Mouse (Mus musculus) cerebellum, postnatal 36 days (tissue): ENCODE results near the gene Asb2.
A peak's percentile ranks its signal among the peaks of the same experiment; 100 is the strongest.

Source experiments
- DNase-seq, 2 experiments: peaks; one replicate each; pipeline ENCODE4 v3.0.0; 2021 to 2022; ENCODE audit warnings: mixed read lengths in 2 of 2

Asb2 gene

DNA sequence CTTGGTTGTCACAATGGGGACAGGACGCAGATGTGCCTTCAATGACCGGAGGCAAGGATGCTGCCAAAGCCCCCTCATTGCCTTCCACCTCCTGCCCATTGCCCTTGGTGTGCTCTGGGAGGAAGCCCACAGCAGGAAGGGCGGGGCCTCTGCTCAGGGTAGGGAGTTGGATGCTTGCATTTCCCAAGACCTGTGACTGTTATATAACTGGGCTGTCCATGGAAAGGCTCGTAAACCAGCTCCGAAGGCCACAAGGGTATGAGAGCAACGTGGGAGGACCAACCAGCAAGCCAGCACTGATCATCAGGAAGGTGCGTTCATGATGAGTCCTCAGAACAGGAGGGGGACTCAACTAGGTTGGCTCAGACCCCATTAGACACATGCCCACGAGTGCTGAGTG lies 5.0 kb upstream of the Asb2 start:
- DNase-seq = no peak

DNA sequence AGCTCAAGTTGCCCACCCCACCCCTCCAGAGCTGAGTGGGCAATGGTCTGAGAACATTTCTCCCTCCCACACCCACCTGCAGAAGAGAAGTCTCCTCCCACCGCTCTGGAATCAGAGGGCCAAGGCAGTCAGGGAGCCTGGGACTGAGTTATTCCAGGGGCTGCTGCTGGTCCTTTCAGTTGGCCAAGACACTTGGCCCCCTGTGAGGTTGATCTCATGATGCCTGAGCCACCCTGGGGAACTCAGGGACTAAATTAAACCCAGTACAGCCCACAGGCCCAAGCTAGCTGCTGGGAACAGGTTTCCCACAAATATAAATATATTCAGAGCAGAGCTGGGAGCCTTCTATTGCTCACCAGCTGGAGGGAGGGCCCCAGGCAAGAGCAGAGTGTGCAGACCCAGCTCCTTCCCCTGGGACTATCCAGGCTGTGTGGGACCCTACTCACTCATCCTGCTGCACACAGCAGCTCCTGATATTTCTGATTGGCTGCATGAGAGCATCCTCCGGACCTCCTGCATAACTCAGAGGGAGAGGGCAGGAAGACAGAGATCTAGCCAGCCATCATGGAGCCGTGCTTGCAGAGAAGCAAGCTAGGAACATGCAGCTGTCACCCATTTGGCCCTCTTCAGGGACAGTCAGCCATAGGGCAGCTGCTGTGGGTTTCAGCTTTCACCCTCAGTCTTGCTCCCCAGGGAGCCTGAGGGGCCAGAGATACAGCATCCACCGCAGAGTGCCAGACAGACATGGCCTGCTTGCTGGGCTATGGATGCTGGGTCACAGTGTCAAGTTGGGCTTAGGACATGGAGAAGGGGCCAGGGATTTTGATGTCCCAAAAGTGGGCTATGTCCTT lies 3.4 kb upstream of the Asb2 start:
- no peak for DNase-seq

DNA sequence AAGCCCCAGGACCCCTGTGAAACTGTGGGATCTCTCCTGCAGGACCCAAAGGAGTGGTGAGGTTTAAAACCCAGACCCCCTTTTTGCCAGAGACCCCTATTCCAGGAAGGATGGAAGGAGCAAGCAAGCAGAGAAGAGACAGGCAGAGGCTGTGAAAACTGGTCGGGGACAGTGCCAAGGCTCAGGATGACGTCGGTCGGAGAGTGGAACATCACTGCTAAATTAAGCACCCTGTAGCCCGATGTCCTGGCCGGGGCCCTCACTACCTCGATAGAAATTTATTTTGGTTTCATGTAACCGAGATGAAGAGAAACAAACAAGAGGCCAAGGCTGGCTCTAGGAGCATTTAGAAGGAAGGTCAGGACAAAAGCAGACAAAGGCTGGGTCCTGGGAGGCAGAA lies 2.4 kb upstream of the Asb2 start:
- DNase-seq = no peak

DNA sequence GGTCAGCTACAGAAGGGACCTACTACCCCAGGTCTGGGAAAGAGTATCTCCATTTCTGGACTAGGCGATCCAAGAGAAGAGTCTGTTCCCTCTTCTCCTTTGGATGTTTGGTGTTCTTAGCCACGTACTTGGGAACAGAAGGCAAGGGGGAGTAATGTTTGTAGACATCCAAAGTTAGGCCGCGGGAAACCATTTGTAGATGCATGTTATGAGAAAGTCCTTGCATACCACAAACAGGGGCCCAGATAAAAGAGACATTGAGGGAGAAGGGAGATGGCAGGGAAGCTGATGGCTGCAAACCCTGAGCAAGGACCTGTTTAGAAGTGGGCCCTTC lies 581 bp upstream of the Asb2 start:
- DNase-seq = no peak

DNA sequence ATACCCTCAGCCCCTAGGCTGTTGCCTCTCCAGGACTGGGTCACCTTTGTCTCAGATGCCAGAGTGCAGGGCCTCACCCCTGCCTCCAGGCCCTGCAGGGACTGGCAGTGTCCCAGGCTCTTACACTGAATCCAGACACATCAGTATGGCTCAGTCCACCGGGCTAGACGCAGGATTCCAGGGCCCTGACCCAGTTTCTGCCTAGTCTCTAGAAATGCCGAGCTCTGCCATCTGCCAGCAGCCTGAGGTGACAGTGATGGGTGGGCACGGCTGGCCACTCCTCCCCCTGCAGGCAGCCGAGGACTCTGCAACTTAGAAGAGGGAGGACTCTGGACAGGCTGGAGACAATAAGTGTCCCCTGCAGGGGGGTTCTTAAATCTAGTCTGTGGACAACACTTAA lies 2.3 kb downstream of the Asb2 start:
- DNase-seq = peak; percentile 64 to 67

DNA sequence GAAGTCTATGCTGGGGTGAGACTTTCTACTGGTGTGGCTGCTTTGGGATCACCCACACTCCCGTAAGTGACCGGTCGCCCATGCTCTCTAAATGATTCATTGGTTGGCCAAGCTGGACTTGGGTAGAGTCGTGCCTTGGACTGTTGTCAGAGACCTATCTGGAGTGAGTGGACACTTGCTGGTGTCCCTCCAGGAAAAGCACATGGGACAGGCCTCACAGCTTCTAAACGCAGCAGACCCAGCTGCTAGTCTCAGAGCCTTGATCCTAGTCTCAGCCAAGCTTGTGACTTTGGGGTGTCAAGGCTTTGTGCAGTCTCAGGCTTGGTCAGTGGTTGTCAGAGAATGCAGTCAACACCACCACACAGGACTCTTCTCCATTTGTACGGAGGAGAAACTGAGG lies 3.1 kb downstream of the Asb2 start:
- DNase-seq = no peak

DNA sequence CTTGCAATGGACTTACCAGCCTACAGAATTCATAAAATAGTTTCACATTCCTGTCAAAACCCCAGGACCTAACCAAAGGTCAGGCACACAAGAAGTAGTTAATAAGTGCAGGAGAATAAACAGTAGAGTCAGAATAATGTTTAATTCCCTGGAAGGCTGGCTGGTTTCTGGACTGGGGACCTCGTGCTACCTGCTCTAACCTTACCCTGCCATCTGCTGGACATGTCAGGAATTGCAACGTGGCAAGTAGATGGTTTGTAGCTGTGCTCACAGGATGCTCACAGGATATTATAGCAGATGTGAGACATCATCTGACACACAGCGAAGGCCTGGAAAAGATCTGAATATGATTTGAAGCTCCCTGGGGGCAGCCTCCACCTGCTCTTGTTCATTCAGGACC lies 7.3 kb downstream of the Asb2 start:
- DNase-seq = peak; percentile 80 to 86

DNA sequence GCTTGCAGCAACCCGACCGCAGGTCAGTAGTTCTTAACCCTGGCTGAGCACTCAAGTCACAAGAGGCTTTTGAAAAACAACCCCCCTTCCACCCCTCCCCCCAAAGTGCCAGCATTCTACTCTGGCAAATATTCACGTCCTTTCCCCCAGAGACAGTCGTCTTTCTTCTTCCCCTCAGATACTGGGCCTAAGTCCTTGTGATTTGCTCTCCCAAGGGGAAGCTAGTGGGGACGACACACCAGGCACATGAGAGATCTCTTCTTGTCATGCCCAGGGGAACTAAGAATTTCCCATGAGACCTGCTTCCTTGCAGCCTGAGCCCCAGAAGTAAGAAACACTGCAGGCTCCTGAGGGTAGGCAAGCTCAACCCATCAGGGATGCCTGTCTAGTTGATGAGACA lies 8.4 kb downstream of the Asb2 start:
- DNase-seq = no peak

DNA sequence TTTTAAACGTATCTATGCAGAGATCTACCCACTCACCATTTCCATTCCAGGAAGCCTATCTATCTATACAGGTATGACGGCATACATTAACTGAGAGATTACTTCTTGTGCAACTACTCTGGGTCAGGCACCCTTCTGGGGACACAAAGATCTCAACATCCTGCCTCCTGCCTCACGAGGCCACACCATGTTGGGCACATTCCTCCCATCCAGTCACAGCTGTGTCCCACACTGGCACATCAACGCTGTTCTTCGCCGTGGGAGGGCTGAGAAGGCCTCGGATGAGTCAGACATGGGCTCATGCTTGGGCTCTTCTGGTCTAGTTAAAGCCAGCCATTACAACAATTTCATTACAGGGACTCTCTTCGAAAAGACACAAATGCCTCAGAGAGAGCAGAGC lies 8.9 kb downstream of the Asb2 start:
- DNase-seq = no peak

DNA sequence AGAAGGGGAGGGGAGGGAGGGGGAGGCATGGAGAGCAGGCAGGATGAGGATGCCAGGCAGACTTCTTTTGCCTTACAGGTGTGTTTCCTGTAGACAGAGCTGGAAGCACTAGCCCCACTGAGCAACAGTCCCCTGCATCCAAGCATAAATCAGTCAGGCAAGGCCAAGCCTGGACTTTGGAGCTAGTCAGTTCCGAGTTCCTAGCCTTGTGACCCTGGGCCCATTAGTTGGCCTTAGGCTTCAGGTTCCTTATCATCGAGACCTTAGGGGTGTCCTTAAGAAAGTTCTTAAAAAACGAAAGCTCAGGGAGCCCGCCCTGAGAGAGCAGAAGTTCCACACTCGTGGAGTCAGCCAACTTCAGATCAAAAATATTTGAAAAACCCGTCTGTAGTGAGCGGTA lies 10.9 kb downstream of the Asb2 start:
- no peak for DNase-seq

DNA sequence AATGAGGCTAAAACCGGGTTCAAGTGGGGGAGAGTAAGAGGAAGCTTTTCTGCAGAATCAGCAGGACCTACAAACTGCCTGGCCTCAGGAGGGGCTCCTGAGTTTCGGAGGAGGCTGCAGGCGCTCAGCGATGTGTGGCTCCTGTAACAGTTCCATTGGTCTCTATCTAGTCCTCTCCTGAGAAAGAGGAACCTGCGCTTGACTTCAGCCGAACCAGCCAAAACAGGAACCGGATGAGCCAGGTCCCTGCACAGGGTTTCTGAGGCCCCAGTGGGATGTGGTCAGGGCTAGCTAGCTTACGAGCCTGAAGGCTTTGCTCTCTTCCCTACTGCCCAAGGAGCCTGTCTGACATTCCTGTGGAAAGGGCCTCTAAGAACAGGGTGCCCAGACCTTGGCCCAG lies 12.3 kb downstream of the Asb2 start:
- no peak for DNase-seq

DNA sequence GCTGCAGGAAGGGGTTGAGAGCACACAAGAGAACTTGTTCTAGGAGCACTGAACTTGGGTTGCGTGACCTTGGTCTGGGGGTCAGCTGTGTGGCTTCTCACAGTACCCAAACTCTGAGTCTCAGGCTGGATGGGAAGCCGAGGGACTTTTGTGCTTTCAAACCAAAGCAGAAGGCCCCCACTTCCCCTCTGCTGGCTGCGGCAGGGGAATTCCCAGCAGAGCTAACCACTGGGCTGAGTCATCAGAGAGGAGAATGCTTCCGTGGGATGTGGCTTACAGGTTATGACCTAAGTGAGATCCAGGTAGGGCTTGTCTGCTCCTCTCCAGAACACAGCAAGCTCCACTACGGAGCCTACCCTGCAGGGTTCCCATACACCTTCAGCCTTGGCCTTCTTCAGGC lies 14.6 kb downstream of the Asb2 start:
- DNase-seq = no peak

DNA sequence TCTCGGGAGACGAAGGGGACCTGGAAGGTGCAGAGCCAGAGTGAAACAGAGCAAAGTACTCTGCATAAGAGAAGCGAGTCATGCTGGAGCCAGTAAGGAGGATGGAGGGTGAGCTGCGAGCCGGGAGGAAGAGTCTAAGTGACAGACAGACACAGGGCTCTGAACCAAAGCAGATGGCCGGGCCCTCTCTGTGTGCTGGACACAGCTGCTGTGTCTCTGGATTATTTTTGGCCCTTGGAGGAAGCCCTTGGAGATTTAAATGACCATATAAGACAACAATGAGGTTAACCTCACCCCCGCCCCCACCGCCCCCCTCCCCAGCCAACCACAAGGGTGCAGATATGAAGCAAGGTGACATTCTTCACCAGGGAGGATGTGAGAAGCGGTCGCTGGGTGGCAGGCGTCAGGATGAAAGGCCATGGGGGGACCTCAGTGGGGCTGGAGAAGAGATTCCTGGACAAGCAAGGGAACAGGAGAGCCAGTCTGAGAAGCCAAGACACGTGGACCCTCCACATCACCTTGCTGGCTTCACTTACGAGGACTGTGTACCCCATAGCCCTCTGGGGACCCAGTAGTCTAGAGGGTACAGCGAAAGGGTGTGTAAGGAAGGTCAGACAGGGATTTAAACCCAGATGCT lies 17.5 kb downstream of the Asb2 start:
- no peak for DNase-seq

DNA sequence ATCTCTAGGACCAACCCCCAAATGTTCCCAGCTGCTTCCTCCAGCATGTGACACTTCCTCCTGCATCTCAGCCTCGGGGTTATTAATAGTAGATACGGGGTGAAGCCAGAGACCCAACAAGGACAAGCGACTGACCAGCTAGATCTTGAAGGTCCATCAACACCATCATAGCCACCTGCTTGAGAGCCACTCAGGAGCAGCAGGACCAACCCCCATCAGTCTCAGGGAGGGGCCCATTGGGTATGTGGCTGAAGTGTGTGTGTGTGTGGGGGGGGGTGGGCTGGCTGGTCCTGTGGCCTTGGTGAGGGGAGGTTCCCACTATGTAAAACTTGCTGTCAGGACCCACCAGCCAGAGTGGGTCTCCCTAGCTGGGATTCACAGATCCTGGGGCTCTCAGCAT lies 19.0 kb downstream of the Asb2 start:
- DNase-seq = no peak

DNA sequence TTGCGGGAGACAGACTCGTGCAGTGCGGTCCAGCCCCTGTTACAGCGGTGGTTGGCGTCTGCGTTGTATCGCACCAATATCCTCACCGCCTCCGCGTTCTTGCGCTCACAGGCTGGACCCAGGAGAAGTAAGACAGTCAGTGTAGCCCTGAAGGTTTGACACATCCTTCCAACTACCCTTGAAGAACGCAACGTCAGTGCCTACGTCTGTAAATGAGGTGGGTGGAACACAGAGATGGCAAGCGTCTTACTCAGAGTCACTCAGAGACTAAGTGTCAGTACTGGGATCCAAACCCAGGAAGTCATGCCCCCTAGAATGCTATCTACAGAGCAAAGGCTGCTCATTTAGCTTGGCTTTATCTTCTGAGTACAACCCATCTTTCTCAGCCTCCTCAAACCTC lies 22.4 kb downstream of the Asb2 start:
- DNase-seq = no peak

DNA sequence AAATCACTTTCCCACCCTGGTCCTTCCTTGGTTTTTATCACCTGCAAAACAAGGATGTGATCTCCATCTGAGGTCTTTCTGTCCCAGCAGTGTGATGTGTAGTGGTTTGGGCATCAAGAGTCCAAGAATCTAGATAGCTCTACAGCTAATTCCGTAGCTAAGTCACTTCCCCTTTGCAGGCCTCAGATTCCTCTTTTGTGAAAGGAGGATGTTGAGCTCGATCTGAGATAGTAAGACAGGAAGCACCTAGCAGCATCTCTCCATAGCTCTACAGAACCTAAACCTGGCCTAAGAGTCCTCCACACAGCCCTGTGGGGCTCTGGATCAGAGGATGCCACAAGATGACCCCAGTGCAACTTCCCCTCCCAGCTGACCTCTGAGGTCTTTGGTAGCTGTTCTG lies 22.9 kb downstream of the Asb2 start:
- DNase-seq = no peak

DNA sequence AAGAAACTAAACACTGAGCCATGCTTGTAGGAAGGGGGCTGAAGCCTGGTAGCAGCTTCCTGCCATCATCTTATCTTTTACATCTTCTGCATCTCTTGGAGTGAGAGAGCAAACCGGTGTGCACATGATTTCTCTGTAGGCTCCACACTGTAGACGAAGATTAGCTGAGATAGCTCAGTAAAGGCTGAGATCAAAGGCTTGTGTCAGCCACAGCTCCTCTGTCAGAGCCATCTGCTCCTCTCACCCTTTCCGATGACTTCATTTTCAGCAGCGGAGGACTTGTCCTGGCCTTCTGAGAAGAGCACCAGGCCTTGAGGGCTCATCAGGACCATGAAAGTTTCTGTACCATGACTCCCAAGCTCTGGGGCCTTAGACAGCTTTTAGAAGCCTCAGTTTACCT lies 24.3 kb downstream of the Asb2 start:
- DNase-seq = no peak

DNA sequence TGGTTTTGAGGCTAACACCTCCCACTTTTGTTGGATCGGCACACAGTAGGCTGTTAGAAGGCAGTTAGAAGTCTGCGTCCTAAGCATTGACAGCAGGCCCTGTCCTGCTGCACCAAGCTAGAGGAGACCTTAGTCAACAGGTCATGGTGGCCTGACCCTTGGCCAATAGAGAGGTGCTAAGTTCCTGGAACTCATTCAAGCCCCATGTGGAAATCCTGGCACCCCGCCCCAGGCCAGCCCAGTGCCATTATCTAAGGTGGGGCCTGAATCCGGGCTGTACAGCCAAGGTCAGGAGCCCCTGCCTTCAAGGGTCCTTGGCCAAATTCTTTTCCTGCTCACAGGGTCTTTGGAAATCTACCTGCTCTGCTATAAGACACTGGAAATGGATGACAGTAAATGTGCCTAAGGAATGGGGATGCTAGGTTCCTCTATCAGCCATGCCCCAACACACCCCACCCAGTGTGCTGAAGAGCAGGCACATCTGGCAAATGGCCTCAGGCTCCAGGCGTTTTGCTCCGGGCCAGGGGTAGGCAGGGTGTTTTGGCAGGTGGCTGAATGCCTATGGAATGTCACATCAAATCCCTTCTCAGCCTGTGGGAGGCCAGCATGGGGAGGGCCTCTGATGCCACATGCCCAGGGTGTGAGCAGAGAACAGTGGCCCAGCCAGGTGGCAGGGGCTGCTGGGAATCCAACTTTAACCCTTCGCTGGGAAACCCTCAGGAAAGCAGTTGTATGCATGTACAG lies 27.2 kb downstream of the Asb2 start:
- DNase-seq = no peak

DNA sequence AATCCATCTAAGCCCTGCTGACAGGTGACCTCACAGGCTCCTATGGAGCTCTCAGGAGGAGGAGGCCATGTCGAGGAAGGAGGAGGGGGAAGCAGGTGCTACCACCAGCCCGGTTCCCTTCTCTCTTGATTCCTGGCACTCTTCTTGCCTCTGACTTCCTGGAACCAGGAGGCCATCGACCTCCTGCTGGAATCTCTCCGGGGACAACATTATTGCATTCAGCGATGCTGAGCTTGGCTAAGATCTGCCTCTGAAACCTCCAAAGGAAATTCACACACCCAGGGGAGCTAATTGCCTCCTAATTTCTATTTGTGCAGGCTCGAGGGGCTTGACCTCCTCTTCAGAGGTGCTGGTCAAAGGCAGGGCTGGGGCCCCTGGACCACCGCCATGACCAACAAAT lies 28.7 kb downstream of the Asb2 start:
- DNase-seq = no peak

DNA sequence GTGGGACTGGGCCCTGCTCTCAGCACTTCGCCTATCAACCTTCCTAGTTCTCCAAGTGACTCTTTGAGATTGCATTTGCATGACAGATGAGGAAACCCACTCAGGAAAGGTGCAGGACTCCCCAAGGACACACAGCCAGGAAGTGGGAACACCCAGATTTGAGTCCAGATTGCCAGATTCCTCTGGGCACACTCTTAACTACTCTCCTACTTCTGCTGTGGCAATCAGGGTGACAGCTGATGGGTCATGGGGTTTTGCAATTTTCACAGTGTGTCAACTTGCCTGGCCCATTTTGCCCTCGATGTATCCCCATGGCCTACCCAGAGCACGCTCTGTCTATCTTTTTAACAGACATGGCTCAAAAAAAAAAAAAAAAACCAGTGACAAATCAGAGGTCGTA lies 29.2 kb downstream of the Asb2 start:
- no peak for DNase-seq

DNA sequence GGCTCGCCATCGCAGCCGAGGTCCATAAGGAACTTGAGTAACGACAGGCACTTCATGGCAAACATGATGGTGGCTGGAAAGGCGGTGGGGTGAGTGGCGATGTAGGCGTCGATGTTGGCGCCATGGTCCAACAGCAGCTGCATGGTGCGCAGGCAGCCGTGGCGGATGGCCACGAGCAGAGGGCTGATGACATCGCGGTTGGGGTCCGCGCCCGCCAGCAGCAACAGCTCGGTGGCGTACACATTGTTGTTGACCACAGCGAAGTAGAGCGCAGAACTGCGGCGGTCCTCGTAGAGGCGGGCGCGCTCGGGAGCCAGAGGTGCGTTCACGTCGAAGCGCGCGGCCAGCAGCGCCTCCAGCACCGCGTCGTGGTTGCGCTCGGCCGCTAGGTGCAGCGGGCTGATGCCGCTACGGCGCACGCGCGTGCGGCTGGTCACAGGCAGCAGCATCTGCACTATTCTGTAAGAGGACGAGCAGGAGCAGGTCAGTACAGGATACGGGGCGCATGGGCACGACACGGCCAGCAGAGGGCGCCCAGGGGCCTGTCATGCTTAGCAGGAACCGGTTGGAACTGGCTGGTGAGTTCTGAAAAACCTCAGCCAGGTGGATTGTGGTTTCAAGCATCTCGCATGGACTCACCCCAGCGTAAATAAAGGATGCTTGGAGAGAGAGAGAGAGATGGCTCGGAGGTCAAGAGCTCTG lies 30.5 kb downstream of the Asb2 start:
- peak; percentile 83 to 86 for DNase-seq

DNA sequence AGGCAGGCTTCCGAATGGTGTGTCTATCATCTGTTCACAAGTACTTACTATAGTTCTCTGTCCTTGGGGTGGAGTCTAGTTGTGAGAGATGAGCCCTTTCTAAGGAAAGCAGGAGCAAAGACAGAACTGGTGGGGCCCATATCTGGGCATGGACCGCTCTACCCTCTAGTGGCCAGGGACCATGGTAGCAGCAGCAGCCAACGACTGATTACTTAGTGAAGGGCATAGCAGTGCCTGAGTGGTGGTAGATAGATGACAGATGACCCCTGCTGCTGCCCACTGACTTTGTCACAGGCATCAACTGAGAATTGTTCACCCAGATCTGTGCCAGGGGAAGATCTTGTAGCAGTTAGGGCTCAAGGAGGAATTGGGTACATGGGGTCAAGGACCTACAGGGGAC lies 33.0 kb downstream of the Asb2 start:
- DNase-seq = no peak

DNA sequence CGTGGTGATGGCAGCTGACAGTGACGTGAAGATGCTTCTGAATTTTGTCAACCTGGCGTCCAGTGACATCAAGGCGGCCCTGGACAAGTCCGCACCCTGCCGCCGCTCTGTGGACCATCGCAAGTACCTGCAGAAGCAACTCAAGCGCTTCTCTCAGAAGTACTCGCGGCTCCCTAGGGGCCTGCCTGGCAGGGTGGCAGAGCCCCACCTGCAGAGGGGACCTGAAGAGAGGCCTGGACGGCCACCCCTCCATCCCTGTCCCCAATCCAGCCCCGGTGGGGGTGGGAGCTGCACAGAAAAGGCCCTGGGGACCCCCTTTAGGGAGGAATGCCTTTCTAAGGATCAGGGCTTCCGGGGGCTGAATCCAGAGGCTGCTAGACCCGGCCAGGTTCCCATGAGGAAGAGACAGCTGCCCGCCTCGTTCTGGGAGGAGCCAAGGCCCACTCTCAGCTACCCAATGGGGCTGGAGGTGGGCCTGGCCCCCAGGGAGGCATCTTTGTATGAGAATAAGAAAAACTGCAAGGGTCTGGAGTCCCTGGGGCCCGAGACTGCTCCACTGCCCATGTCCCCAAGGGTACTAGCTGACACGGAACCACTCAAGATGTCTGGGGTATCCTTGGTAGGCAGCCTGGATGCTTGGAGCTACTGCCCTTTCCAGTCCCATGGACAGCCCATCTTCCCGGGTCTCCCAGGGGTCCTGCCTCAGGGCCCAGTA lies 39.8 kb downstream of the Asb2 start:
- DNase-seq = no peak
